Mouse (Mus musculus) CH12.LX (cell line): ENCODE data around the gene Sowahb. TPM values are rescaled to one million over a fixed set of nuclear protein-coding genes. Genes with fewer than 3 reads are reported as not detected.

Experiments used
- DNase-seq: peaks from one replicate; pipeline ENCODE4 v3.0.0-alpha.2; 2013; ENCODE audit errors: extremely low read depth
- H3K27ac ChIP-seq: 2 replicates; pipeline ENCODE4 v1.5.1; 2012; ENCODE audit warnings: low read depth, mild to moderate bottlenecking, control low read depth, moderate library complexity; ENCODE audit not compliant: insufficient read depth
- H3K27me3 ChIP-seq: replicated peaks from 2 replicates; pipeline ENCODE3; 2012; ENCODE audit warnings: inconsistent platforms
- H3K36me3 ChIP-seq, 2 experiments: replicated peaks in 1 of 2; 2 replicates each; pipeline versions ENCODE3 to v1.6.1; 2012; ENCODE audit warnings: inconsistent platforms in 1 of 2, low read length in 1 of 2, mild to moderate bottlenecking in 1 of 2, mixed read lengths in 1 of 2, moderate library complexity in 1 of 2; ENCODE audit not compliant: control insufficient read depth in 1 of 2, insufficient read depth in 1 of 2
- H3K4me1 ChIP-seq, 2 experiments: 2 replicates each; pipeline ENCODE4 v1.6.1; 2012; ENCODE audit warnings: inconsistent platforms in 1 of 2, moderate library complexity in 1 of 2; ENCODE audit not compliant: insufficient read depth in 2 of 2, control insufficient read depth in 1 of 2
- H3K4me2 ChIP-seq: 2 replicates; pipeline ENCODE4 v1.6.1; 2012; ENCODE audit warnings: low read depth, mild to moderate bottlenecking, control low read depth; ENCODE audit not compliant: poor library complexity, insufficient read depth, severe bottlenecking
- H3K4me3 ChIP-seq, 3 experiments: fragments of 150-350 bp in 1 of 3; sonication (generic) in 1 of 3; replicated peaks in 1 of 3; 2 replicates each; pipeline versions ENCODE3 to v1.5.1; 2011 to 2012; ENCODE audit warnings: low read depth in 2 of 3, low read length in 2 of 3, mild to moderate bottlenecking in 2 of 3, moderate library complexity in 2 of 3, control low read depth in 1 of 3, improper control_type of control experiment in 1 of 3, inconsistent platforms in 1 of 3, mixed read lengths in 1 of 3; ENCODE audit not compliant: poor library complexity in 1 of 3
- H3K79me2 ChIP-seq: replicated peaks from 2 replicates; pipeline ENCODE4 v1.6.1; 2012; ENCODE audit warnings: mild to moderate bottlenecking, moderate library complexity; ENCODE audit not compliant: control insufficient read depth, poor library complexity, insufficient read depth, severe bottlenecking; ENCODE audit errors: extremely low read depth
- H3K9ac ChIP-seq: 2 replicates; pipeline ENCODE4 v1.6.1; 2012; ENCODE audit warnings: low read depth, mild to moderate bottlenecking, control low read depth, moderate library complexity; ENCODE audit not compliant: insufficient read depth
- H3K9me3 ChIP-seq: replicated peaks from 2 replicates; pipeline ENCODE3; 2012; ENCODE audit warnings: low read length, inconsistent platforms, mixed read lengths
- CHD2 ChIP-seq: IDR thresholded peaks from 2 replicates; pipeline ENCODE4 v1.6.1; 2011; ENCODE audit warnings: low read length, improper control_type of control experiment
- ELF1 ChIP-seq: IDR thresholded peaks from 2 replicates; pipeline ENCODE4 v1.6.1; 2014; ENCODE audit warnings: low read depth, mild to moderate bottlenecking, inconsistent platforms, low read length, improper control_type of control experiment
- EP300 ChIP-seq: IDR thresholded peaks from 2 replicates; pipeline ENCODE4 v1.6.1; 2011; ENCODE audit warnings: low read length, improper control_type of control experiment
- ETS1 ChIP-seq: conservative IDR thresholded peaks from 2 replicates; pipeline ENCODE4 v1.6.1; 2012; ENCODE audit warnings: low read depth, mild to moderate bottlenecking, inconsistent platforms, low read length, improper control_type of control experiment, moderate library complexity
- IRF4 ChIP-seq: IDR thresholded peaks from 2 replicates; pipeline ENCODE4 v1.6.1; 2014; ENCODE audit warnings: low read depth, mild to moderate bottlenecking, inconsistent platforms, low read length, improper control_type of control experiment
- JUN ChIP-seq: IDR thresholded peaks from 2 replicates; pipeline ENCODE4 v1.6.1; 2011; ENCODE audit warnings: low read depth, mild to moderate bottlenecking, low read length, improper control_type of control experiment, moderate library complexity; ENCODE audit not compliant: insufficient read depth
- MAFK ChIP-seq: IDR thresholded peaks from 2 replicates; pipeline ENCODE4 v1.6.1; 2011; ENCODE audit warnings: low read length, improper control_type of control experiment; ENCODE audit not compliant: insufficient replicate concordance
- MAZ ChIP-seq: IDR thresholded peaks from 2 replicates; pipeline ENCODE4 v1.6.1; 2012; ENCODE audit warnings: low read depth, mild to moderate bottlenecking, inconsistent platforms, low read length, improper control_type of control experiment, moderate library complexity
- MXI1 ChIP-seq: IDR thresholded peaks from 2 replicates; pipeline ENCODE4 v1.6.1; 2011; ENCODE audit warnings: mild to moderate bottlenecking, low read depth, low read length, improper control_type of control experiment
- MYC ChIP-seq: IDR thresholded peaks from 2 replicates; pipeline ENCODE4 v1.6.1; 2011; ENCODE audit warnings: low read depth, mild to moderate bottlenecking, improper control_type of control experiment, low read length
- NELFE ChIP-seq: IDR thresholded peaks from 2 replicates; pipeline ENCODE4 v1.6.1; 2011; ENCODE audit warnings: low read depth, low read length, improper control_type of control experiment
- NRF1 ChIP-seq: IDR thresholded peaks from 2 replicates; pipeline ENCODE4 v1.6.1; 2014; ENCODE audit warnings: low read depth, mild to moderate bottlenecking, inconsistent platforms, low read length, improper control_type of control experiment, moderate library complexity
- PAX5 ChIP-seq: IDR thresholded peaks from 2 replicates; pipeline ENCODE4 v1.6.1; 2012; ENCODE audit warnings: low read length, inconsistent platforms, mixed read lengths
- POLR2AphosphoS2 ChIP-seq: IDR thresholded peaks from 2 replicates; pipeline ENCODE4 v1.6.1; 2011; ENCODE audit warnings: low read depth, low read length, improper control_type of control experiment
- RAD21 ChIP-seq: IDR thresholded peaks from 2 replicates; pipeline ENCODE4 v1.6.1; 2011; ENCODE audit warnings: low read depth, mild to moderate bottlenecking, low read length, improper control_type of control experiment, moderate library complexity
- RCOR1 ChIP-seq: conservative IDR thresholded peaks from 2 replicates; pipeline ENCODE4 v1.6.1; 2012; ENCODE audit warnings: low read depth, mild to moderate bottlenecking, inconsistent platforms, low read length, improper control_type of control experiment
- SMC3 ChIP-seq: IDR thresholded peaks from 2 replicates; pipeline ENCODE4 v1.6.1; 2011; ENCODE audit warnings: low read depth, low read length, improper control_type of control experiment
- TCF12 ChIP-seq: IDR thresholded peaks from 2 replicates; pipeline ENCODE4 v1.6.1; 2014; ENCODE audit warnings: low read depth, mild to moderate bottlenecking, inconsistent platforms, low read length, improper control_type of control experiment
- USF1 ChIP-seq: IDR thresholded peaks from 2 replicates; pipeline ENCODE4 v1.6.1; 2014; ENCODE audit warnings: low read depth, mild to moderate bottlenecking, inconsistent platforms, low read length, improper control_type of control experiment
- ZKSCAN1 ChIP-seq: IDR thresholded peaks from 2 replicates; pipeline ENCODE4 v1.6.1; 2012; ENCODE audit warnings: low read depth, inconsistent platforms, low read length, improper control_type of control experiment, borderline replicate concordance
- ZNF384 ChIP-seq: IDR thresholded peaks from 2 replicates; pipeline ENCODE4 v1.6.1; 2012; ENCODE audit warnings: low read depth, low read length, improper control_type of control experiment, inconsistent platforms
- dilution Hi-C: fragments of 300-500 bp; cut with MboI; formaldehyde crosslinking; loops from 2 replicates; pipeline ENCODE4 v1.14.3; 2020; ENCODE audit warnings: low sequenced_read_pairs; ENCODE audit not compliant: extremely low pct_unique_long_range_greater_than_20kb, extremely low pct_ligation_motif_present
- in situ Hi-C: fragments of 300-500 bp; cut with MboI; formaldehyde crosslinking; loops from 3 replicates; pipeline ENCODE4 v1.14.3; 2019; ENCODE audit warnings: low sequenced_read_pairs, low pct_ligation_motif_present, low pct_unique_long_range_greater_than_20kb, mixed read lengths
- polyA plus RNA-seq: library from polyadenylated mRNA; unstranded; fragments of >175 nt; gene quantifications from 2 replicates; pipeline ENCODE4 v1.2.1, GENCODE M21; 2012; ENCODE audit warnings: low read depth; ENCODE audit not compliant: insufficient read length
- total RNA-seq, 2 experiments: library from RNA; depleted of rRNA; stranded (reverse); fragments of 300-350 nt in 1 of 2; fragments of >200 nt in 1 of 2; gene quantifications; 2 replicates each; pipeline ENCODE4 v1.2.3; 2012 to 2014

Gene Sowahb
- total and polyA plus RNA-seq, 3 experiments: not detected

GRCm38 (mm10) chr5:93005815-93006341 lies 38.9 kb downstream of the Sowahb start:
- no peak overlapping the region for H3K4me3 ChIP-seq
- H3K9me3 ChIP-seq: no peaks in the 10 kb centered on the region
- TF ChIP-seq PAX5: no peak
- no peak for TF ChIP-seq EP300
- TF ChIP-seq TCF12: no peak
- no peak for TF ChIP-seq SMC3
- no peak for TF ChIP-seq MYC
- in situ Hi-C loops (no loop called here), dilution Hi-C loops (no loop called here)
- no peaks in the 10 kb centered on the region for H3K4me1 ChIP-seq
- H3K9ac ChIP-seq: no peak overlapping the region
- H3K36me3 ChIP-seq: no peaks in the 10 kb centered on the region
- H3K27ac ChIP-seq: no peak overlapping the region
- H3K4me2 ChIP-seq: peak overlapping the region; percentile 95
- H3K27me3 ChIP-seq: no peaks in the 10 kb centered on the region
- DNase-seq: no peak
- no peaks in the 10 kb centered on the region for H3K79me2 ChIP-seq

GRCm38 (mm10) chr5:93005229-93005814 lies 39.5 kb downstream of the Sowahb start:
- Histone ChIP-seq H3K27ac (no peak overlapping the region), H3K9me3 (no peaks in the 10 kb centered on the region), H3K9ac (no peak overlapping the region), H3K4me2 (peak overlapping the region; percentile 95), H3K4me1 (no peaks in the 10 kb centered on the region), H3K36me3 (no peaks in the 10 kb centered on the region), H3K4me3 (no peak overlapping the region), H3K27me3 (no peaks in the 10 kb centered on the region), H3K79me2 (no peaks in the 10 kb centered on the region)
- dilution Hi-C loops (no loop called here), in situ Hi-C loops (no loop called here)
- DNase-seq: no peak
- TF ChIP-seq POLR2AphosphoS2 (no peak), PAX5 (no peak), CHD2 (no peak), MYC (no peak), MAFK (no peak), ZNF384 (no peak), NELFE (no peak), NRF1 (no peak), MAZ (no peak), ELF1 (no peak), EP300 (no peak), MXI1 (no peak), USF1 (no peak), ZKSCAN1 (no peak), RAD21 (no peak; the same call in 1 of the 2 replicates), ETS1 (no peak), IRF4 (no peak), RCOR1 (no peak), JUN (no peak)
